15 mouse cellular contexts compared by ENCODE assay signal in the genomic region with DNA sequence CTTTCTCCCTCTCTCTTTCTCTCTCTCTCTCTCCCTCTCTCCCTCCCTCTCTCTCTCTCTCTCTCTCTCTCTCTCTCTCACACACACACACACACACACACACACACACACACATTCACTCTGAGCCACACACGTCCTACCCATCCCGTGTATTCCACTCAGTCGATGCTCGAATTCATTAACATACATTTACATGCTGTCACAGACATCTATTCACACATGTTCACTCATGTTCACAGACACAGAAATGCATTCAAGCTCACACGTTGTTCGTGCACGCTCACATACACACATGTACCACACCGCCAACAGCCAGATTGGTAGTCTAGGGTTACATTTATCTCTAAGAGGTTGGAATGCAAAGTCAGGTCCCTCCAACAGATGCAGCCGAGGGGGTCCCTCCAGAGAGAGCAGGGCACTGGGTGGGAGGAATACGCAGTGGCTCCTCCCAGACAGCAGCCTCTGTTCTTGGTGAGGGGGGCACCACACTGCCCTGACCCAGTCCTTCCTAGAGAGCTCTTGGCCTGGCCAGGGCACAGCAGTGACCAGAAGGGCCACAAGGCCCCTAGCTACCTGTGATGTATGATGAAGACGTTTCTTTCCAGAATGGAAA.
DNase-seq lines count a peak whose midpoint lies in the region; ATAC-seq and TF ChIP-seq lines count a peak whose summit lies in the region.
"Had no signal": no experiment of that assay in that cellular context is flagged by ENCODE, and none has a peak within 500 bp of the region (broad histone marks: within the 10 kb centered on the region; RNA-seq: fewer than 3 reads in every experiment).

No protein-coding gene starts in this region.

- H3K4me3 ChIP-seq in forebrain, embryonic 13.5 days = no peak overlapping the region
- no peak overlapping the region for H3K4me3 ChIP-seq in hindbrain, embryonic 15.5 days
- H3K4me3 ChIP-seq in heart, embryonic 11.5 days (ENCODE audit: low read depth, low read length) = no peak overlapping the region
- H3K4me3 ChIP-seq: limb, embryonic 13.5 days had no signal

- H3K27me3 ChIP-seq in forebrain, embryonic 13.5 days = peaks cover 76% of the 10 kb centered on the region
- peaks cover 6% of the 10 kb centered on the region; the same call in 1 of the 2 replicates for H3K27me3 ChIP-seq in hindbrain, embryonic 15.5 days
- no peaks in the 10 kb centered on the region for H3K27me3 ChIP-seq in heart, embryonic 11.5 days (ENCODE audit: control insufficient read depth, insufficient read depth, low read length)

- peak; percentile 83 for DNase-seq in brain, embryonic 14.5 days (ENCODE audit: low read depth)
- peak; percentile 44 for DNase-seq in neural tube, embryonic 10.5 days (ENCODE audit: extremely low spot score, low spot score)
- DNase-seq in spleen, postnatal 10 days (ENCODE audit: low spot score in 2 of 2) = no peak
- DNase-seq in frontal cortex, adult 2 months (ENCODE audit: extremely low spot score in 1 of 2, low spot score in 1 of 2) = no peak
- no peak for DNase-seq in adipocyte (ENCODE audit: low spot score)
- DNase-seq: B cell, adult 2 months; heart, adult 11 months; heart, postnatal 10 days; lung, postnatal 4 days; thymus, adult 2 months had no signal

- H3K27ac ChIP-seq in forebrain, embryonic 13.5 days = peak overlapping the region; percentile 88
- peak overlapping the region; percentile 42 for H3K27ac ChIP-seq in hindbrain, embryonic 15.5 days (replicated peaks)
- H3K27ac ChIP-seq in heart, embryonic 11.5 days (ENCODE audit: low read depth, low read length) = no peak overlapping the region
- H3K27ac ChIP-seq: limb, embryonic 13.5 days had no signal

- ATAC-seq in forebrain, embryonic 13.5 days = peak; percentile 74
- peak; percentile 66 for ATAC-seq in hindbrain, embryonic 15.5 days (ENCODE audit: low FRiP score, low read depth)
- no peak for ATAC-seq in heart, embryonic 11.5 days (replicated peaks; ENCODE audit: insufficient number of reproducible peaks, low FRiP score, low TSS enrichment)
- ATAC-seq: intestine, postnatal 0 days had no signal

- no peak overlapping the region; the same call in 1 of the 2 replicates for H3K9ac ChIP-seq in forebrain, embryonic 13.5 days
- no peak overlapping the region for H3K9ac ChIP-seq in hindbrain, embryonic 15.5 days
- H3K9ac ChIP-seq in heart, embryonic 11.5 days (ENCODE audit: low read depth, low read length) = no peak overlapping the region
- H3K9ac ChIP-seq: limb, embryonic 13.5 days had no signal

- H3K4me2 ChIP-seq in forebrain, embryonic 13.5 days = peak overlapping the region; percentile 33; the same call in 1 of the 2 replicates
- H3K4me2 ChIP-seq in hindbrain, embryonic 15.5 days = no peak overlapping the region
- no peak overlapping the region for H3K4me2 ChIP-seq in heart, embryonic 11.5 days
- H3K4me2 ChIP-seq: limb, embryonic 13.5 days had no signal

- TF ChIP-seq CTCF in brain, embryonic 14.5 days (IDR thresholded peaks at IDR 0.05; ENCODE audit: borderline replicate concordance, extremely low read depth, insufficient read depth, insufficient read length) = no peak

- WGBS in forebrain, embryonic 13.5 days = 35% methylated on average over 11 of the region's 11 CpGs
- 21% methylated on average over 11 of the region's 11 CpGs for WGBS in hindbrain, embryonic 15.5 days
- 54% methylated on average over 11 of the region's 11 CpGs for WGBS in heart, embryonic 11.5 days (ENCODE audit: insufficient replicate concordance)

- H3K9me3 ChIP-seq in forebrain, embryonic 13.5 days (replicated peaks) = peaks cover 18% of the 10 kb centered on the region
- peaks cover 5% of the 10 kb centered on the region; the same call in 1 of the 2 replicates for H3K9me3 ChIP-seq in hindbrain, embryonic 15.5 days
- H3K9me3 ChIP-seq in heart, embryonic 11.5 days (replicated peaks; ENCODE audit: control insufficient read depth, low read length) = peaks cover 2% of the 10 kb centered on the region; the same call in 1 of the 2 replicates

- no peak for TF ChIP-seq POLR2A in brain, embryonic 14.5 days (IDR thresholded peaks at IDR 0.05; ENCODE audit: borderline replicate concordance, extremely low read depth, insufficient read depth, insufficient read length, poor library complexity, severe bottlenecking)

- H3K4me1 ChIP-seq in forebrain, embryonic 13.5 days = peaks cover 18% of the 10 kb centered on the region
- H3K4me1 ChIP-seq in hindbrain, embryonic 15.5 days (replicated peaks) = peaks cover 17% of the 10 kb centered on the region
- no peaks in the 10 kb centered on the region for H3K4me1 ChIP-seq in heart, embryonic 11.5 days (ENCODE audit: control insufficient read depth, insufficient read depth, low read length)

- H3K36me3 ChIP-seq in forebrain, embryonic 13.5 days (ENCODE audit: poor library complexity, severe bottlenecking) = no peaks in the 10 kb centered on the region
- H3K36me3 ChIP-seq in hindbrain, embryonic 15.5 days = no peaks in the 10 kb centered on the region
- no peaks in the 10 kb centered on the region for H3K36me3 ChIP-seq in heart, embryonic 11.5 days (ENCODE audit: control insufficient read depth, insufficient read depth, low read length)
- H3K36me3 ChIP-seq: limb, embryonic 13.5 days had no signal

Comparison
In these comparisons a context has a peak if more than half of its experiments do, and no peak if none do; other contexts are left out.
1. DNase-seq: peak in brain, embryonic 14.5 days (single experiment) and neural tube, embryonic 10.5 days (single experiment); none in spleen, postnatal 10 days (0 of 2), frontal cortex, adult 2 months (0 of 2) and adipocyte (single experiment).